Mouse (Mus musculus) right cerebral cortex, postnatal 4 days (tissue): ENCODE data around the gene Dscam.

ENCODE experiments used
- DNase-seq: peaks from one replicate; pipeline ENCODE4 v3.0.0-alpha.2; 2022

Dscam gene

DNA sequence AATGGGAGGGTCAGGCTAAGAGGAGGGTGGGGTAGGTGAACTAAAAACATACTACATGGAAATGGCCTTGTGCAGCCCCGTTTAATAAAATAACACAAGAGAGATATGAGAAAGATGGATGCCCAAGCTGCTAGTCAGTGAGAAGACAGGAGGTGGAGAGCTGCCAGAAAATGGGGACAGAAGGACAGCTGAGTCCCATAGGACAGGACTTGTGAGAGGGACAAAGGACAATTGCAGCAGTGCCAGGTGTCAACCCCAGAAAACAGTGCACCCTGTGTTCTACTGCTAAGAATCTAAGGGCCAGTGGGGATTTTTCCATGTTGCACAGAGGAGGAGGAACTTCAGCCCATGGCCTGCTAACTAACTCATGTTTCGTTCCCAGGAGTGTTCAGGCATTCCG is 470.0 kb downstream of the Dscam start:
- DNase-seq, result no peak

DNA sequence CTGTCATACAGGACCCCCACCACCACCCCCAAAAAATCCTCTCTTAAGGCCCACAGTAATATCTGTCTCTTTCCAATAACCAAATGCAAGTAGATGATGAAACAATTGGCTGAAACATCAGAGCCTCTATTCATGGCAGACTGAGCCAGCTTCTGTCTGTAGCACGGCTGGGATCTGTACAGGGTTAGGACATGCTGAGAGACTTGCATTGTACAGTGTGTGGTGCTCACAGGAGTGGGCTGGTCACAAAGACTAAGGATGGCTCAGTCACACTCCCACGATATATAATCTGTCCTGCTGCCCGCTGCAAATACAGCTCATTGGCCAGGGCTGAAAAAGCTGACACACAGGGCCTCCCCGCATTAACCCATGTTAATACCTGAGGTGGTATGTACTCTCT is 474.7 kb downstream of the Dscam start:
- no peak for DNase-seq

DNA sequence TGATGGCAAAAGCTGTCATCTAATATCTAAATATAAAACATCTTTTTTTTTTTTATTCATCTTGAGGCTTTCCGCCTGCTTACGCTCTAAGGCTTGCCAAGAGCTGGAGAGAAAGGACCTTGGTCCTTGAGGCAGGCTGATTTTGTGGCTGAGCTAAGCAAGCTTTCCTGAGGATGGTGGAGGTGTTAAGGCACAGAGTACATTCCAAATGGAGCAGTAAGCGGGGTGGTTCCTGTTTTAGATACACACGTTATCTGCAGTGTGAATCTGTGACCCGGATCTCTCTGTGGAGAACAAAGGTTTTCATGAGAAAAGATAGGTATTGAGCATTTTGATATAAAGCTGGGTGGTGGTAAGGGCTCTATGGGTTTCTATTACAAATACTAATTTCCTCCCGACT is 479.0 kb downstream of the Dscam start:
- no peak for DNase-seq

DNA sequence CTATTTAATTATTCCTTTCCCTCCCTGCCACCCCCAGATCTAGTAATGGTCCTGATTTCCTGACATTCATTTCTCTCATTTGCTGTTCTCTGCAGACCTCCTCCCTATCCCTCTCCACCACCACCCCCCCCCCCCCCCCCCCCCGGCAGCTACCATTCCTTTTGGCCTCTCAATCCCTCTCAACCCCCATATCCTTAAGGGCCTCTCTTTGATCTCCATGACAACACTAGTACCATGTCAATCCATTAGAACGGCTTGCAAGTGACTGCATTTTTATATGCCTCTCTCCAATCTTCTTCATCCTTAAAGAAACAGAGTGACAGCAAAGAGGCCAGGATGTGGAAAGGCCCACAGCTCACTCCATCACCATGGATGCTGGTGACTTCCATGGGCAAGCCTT is 480.5 kb downstream of the Dscam start:
- DNase-seq, result no peak

DNA sequence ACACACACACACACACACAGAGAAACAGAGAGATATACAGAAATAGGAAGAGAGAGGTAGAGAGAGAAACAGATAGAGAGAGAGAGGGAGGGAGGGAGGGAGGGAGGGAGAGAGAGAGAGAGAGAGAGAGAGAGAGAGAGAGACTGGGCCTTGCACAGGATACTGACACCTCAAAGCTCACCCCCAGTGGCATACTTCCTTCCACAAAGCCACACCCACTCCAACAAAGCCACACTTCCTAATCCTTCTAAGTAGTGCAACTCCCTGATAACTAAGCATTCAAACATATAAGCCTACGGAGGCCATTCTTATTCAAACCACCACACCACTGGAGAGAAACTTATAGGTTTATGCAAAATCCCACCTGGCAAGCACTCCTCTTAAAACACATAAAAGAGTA is 481.1 kb downstream of the Dscam start:
- no peak for DNase-seq

DNA sequence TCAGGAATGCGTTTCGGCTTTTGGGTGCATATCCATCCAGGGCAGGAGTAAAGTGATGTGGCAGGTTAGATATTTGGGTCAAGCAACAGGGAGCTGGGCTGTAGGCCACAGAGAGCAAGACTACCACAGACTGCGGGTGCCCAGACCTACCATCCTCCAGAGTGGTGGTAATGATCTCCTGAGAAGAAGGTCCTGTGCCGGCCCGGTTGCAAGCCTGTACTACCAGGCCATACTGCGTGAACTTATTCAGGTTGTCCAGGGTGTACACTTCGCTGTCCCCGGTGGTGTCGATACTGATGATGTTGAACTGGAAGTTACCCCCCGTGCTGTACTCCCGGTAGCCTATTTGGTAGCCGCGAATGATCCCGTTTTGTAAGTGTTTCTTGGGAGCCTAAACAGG is 485.5 kb downstream of the Dscam start:
- DNase-seq, result no peak

DNA sequence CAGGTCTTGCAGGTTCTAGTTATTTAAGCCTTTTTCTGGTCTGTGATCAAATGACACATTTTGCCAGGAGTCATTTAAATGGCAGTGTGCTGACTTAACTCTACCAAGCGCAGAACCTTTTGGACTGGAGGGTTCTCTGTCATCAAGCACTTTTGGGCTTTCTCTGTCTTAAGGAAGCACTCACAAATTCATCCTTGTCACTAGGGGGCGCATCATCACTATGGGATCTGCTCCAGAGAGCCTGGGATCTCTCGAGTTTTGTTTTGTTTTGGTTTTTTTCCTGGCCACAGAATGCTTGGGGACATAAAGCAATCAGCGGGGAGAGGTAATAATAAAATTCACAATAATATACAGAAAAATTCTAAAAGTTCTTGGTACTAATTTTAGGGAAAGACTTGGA is 486.0 kb downstream of the Dscam start:
- DNase-seq, result peak; percentile 79

DNA sequence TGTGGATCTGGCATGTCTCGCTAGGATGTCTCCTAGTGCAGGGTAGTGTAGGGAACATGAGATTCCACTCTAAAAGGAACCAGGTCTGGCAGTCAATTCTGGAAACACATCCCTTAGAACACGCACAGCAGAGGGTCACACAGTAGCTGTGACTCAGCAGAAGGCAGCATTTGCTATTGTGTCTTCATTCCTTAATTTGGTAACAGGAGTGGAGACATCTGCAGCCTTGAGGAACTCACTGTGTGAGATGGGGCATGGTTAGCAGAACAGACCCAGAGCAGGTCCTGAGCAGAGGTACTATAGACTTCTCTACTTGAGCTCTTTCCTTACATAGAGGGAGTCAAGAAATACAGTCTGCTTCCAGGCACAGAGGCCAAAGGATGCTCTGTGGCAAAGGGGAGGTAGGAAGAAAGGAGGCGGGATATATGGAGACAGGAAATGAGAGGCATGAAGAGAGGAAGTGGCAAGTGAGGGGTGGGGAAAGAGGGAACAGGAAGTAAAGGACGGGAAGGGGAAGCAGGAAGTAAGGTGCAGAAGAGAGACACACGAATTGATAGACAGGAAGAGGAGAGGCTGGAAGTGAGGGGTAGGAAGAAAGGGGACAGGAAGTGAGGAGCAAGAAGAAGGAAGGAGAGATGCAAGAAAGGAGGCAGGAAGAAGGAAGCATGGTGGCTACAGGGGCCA is 488.1 kb downstream of the Dscam start:
- no peak for DNase-seq

DNA sequence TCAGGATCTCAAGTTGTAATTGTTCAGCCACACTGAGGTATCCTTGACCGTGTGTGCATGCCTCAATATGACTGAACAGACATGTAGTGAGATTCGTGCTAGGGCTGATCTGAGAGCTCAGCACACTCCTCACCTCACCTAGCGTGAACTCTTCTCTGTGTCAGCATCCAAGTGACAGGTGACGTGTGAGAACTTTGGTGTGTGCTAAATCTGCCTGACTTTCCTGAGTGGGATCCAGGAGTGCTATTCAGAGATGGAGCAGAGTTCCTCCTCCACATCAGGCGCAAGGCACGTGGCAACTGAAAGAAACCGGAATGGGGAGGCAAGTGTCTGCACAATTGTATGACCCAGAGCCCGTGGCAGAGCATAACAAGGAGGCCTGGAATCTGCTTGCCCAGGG is 490.6 kb downstream of the Dscam start:
- no peak for DNase-seq

DNA sequence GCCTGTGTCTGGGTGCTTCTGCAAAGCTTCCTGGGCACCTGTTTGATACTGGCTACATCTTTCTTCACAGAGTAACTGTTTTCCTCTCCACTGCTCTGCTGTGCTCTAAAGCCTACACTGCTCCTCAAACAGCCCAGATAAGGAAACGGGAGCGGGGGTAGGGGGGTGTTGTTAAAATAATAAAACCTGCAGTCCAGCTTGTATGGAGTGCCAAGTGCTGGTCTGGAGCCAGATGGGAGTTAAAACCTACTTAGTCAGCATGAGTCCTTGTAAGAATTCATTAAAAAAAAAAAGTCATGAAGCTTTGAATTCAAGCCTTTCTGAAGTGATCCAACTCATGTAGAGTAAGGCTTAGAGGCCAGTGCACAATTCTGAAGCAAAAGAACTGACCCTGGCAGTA is 493.1 kb downstream of the Dscam start:
- peak; percentile 17 for DNase-seq

DNA sequence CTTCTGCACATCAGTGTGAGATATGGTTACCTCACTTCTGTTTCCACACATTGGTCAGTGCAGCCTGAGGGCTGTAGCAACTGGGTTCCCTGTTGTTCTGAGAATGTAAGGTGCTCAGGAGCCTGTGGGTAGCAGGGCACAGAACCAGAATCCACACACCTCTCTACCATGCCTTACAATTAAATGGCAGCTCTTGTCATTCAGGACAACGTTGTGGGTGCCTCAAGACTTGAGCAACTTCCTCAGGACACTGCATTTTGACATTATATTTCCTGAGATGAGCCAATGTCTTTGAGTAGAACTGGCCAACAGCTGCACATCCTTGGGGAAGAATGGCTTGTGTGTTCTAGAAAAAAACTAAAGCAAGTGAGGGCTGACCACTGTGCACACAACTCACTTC is 493.9 kb downstream of the Dscam start:
- DNase-seq, result no peak

DNA sequence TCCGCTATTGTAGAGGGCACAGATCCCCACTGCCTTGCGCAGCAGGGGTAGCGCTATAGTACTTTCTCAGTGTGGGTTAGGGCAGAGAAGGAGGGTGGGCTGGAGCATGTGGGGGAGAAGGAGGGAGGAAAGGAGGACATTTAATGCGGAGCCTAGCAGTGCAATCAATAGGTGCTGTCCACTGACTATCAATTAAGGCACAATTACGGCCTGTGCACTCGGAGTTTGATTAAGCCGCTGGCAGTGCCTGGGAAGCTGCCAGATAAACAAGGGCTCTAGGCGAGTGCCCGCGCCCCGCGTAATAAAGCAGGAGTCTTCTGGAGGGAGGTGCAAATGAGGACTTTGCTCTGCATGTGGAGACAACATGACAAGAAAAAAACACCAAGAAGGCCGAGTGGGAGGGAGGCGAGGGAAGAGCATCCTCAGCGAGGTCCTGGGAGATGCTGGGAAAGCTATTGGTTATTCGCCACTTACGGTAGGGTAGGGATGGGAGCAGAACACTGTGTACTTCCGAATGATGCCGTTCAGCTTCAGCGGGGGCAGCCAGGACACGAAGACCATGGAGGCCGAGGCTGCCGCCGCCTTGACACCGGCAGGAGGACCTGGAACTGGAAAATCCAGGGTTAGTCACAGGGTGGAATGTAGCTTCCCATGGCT is 497.2 kb downstream of the Dscam start:
- peak; percentile 28 for DNase-seq

DNA sequence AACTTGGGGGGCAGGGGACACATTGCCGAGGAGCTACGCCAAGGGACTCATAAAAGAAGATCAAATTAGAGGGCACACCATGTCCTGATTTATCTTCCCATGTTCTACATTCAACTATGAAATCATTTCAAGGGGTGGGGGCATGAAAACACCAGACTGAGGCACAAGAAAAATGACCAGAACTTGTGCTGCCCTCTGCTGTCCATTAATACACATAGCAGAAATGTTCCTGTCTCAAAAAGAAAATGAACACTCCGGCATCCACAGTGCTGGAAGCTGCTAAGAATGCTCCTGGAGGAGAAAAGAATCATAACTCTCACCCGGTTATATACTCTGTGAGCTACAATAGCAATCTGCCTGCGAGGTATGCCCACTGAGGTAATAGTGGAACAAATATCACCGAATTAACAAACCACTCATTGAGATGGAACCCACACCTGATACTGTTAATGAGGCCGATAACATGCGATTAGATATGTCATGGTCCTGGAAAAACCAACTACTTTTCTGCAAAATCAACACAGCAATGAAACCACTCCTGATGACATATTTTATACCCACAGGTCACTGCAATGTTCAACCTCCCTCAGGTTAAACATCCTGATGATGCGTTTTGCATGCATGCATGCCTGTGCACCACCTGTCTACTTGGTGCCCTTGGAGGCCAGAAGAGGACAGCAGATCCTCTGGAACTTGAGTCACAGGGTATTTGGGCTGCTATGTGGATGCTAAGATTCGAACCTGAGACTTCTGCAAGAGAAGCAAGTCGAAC is 498.8 kb downstream of the Dscam start:
- no peak for DNase-seq

DNA sequence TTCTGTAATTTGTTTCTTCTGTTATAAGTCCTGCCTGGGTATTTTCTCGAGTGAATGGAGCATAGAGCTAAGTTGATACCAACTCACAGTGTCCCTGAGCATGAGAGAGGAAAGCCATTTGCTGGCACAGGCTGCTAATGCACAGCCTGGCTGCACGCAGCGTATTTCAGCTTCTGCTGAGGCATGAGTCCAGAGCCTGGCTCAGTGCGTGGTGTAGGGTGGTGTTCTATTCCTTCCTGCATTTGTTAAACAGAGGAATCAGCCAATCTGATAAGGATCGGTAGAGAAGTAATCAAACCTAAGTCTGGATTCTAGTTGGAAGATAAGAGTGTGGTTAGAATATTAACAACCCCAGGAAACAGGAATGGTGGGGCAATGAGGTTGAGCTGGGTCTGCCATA is 500.8 kb downstream of the Dscam start:
- no peak for DNase-seq

DNA sequence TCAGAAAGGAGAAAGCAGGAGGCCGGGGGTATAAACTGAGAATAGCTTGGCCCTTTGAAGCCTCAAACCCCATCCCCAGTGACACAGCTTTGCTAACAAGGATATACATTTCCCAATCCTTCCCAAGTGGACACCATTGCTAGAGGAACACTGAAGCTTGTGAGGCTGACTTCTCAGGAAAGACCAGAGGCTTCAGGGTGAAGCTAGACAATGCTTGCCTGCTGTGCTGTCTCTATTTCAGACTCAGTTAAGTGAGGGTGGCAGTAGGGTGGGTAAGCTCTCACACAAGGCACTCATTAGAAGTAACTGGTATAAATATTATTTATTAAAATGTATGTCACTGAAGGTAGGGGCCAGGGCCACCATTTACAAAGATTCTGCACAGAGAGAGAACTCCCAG is 502.1 kb downstream of the Dscam start:
- no peak for DNase-seq

DNA sequence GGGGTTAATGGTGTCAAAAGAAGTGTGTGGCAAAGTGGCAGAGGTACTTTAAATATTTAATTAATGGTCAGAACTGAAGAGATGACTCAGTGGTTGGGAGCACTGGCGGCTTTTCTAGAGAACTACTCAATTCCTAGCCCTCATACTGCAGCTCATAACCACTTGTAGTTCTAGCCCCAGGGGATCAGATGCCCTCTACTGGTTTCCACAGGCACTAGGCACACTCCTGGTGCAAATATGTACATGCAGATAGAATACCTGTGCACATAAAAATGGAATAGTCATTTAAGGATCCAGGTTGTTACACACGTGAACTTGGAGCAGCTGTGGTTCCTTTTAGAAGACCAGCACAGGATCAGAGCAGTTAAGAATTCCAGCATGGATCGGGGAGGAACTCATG is 509.5 kb downstream of the Dscam start:
- DNase-seq, result no peak

DNA sequence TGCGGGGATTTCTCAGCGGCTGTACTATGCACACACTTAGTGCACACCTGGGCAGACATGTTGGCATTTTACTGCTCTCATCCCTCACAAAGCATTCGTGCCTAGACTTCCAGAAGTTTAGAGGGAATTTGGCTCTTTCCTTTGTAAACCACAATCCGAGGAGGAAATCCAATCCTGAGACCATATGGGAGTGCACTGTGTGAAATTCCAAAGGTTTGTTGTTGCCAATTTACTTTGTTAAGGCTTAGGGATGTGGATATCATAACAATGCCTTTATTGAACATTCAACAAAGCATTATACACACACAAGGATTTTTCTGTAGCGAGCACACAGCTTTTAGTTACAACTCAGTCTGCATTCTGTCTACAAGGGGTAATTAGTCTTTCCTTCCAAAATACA is 511.3 kb downstream of the Dscam start:
- no peak for DNase-seq

DNA sequence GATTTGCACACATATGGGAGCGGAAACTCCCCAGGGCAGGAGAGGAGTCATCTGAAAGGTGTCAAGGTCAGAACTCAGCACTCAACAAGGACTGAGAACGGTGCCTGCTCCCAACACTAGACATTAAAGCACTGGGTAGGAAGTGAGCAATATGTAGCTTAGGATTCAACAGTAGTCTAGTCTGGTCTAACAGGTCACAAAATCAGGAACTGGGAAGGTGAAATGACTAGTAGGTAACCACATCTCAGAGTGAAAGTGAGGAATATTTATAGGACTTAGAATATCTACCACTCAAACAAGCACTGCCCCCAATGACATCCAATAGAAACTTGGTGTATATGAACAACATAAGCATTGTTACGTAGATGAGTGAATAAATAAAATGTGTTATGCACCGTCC is 515.0 kb downstream of the Dscam start:
- no peak for DNase-seq

DNA sequence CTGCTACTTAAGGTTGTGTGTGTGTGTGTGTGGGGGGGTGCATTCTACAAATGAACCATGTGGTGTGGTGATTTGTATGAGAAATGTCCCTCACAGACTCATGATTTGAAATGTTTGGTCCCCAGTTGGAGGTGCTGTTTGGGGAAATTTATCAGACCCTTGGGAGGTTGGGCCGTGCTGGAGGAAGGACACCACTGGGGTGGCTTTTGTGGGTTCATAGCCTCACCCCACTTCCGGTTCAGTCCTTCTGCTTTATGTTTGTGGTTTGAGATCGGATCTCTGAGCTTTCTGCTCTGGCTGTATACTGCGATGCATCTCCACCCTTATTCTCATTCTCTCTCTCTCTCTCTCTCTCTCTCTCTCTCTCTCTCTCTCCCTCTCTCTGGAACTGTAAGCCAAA is 516.5 kb downstream of the Dscam start:
- DNase-seq, result no peak

DNA sequence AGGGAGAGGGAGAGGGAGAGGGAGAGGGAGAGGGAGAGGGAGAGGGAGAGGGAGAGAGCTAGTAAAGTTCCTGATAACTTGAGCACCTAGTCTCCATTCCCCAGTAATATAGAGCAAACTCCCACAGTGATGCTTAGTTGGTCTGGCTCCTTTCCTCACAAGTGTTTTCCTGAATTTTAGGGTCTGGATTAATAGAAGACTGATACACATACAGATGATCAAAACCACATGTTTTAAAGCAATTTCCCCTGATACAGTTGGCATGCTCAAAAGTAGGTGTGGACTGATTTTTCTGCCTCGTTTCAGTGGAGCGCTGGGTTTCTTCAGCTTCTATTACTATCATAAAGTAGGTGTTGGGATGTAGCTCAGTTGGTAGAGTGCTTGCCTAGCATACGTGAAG is 519.1 kb downstream of the Dscam start:
- no peak for DNase-seq

DNA sequence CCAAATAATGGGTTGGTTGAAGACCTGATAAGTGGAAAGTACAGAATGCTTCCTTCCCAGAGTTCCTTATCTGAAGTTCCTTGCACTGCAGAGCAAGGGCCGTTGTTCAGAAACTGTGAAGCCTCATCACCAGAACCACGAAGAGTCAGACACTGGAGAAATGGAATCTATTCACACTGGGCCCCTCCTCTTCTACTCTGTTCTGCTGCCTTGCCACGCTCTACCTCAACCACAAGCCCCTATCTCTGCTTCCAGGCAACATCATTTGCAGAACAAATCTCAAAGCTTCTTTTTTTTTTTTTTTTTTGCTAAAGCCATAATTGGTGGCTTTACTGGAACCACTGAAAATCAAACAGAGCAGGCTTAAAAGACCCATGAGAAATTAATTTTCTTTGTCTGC is 530.5 kb downstream of the Dscam start:
- DNase-seq, result no peak

DNA sequence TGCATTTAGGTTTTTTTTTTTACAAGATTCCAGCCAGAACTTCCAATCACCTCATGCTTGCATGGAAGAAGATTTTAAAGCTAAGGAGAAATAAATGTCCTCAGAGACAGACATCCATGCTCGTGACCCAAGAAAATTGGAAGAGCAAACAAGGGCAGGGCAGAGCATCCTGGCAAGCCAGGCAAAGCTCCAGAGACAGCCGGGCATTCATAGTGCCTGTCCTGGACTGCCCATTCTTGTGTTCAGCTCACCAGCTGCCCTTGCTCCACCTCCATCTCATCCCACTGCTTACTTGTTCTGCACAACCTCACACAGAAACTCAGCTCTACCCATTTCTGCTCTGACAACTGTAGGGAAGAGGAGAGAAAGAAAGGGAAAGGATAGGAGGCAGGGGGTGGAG is 534.6 kb downstream of the Dscam start:
- no peak for DNase-seq

DNA sequence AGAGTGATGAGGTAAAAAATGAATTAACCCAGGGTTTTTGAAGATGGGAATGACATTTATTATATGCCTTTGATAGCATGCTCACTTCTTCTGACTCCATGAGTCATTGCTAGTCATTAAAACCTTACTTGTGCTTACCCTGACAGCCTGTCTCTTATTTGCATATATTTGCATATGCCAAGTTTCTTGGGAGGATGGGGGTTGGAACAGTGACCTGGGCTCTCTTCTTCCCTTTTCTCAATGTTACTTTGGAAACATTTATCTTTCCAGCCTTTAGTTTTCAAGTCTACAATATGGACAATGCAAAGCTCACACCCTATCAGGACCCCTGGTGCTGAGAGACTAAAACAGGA is 535.8 kb downstream of the Dscam start:
- no peak for DNase-seq

DNA sequence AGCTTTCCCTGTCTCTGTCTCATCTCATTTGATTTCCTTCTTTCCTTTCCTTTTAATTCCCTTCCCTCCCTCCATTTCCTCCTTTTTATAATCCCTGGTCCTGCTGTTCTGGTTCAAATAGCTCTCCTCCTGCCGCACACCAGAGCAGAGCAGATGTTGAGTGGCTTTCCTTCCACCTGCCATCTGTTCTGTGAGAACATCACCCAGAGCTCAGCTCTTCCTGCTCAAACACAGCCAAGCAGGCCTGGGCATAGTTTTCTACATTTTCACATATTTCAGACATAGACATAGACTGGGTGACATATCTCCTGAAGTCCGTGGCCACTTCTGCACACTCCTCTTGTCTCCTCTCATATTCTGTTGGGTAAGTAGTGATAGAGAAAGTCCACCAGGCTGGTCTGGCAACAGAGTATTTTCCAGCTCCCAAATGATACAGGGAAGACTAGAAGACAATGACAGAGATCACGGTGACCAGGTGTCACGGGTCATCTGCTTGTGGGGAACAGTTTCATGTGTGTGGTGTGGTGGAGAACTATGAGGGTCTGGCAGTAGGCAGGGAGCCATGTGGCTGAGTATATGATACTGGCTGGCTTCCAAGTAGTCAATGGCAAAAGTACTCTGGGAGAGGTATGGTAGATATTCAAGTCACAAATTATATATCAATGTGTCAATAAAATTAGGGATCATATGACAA is 536.3 kb downstream of the Dscam start:
- DNase-seq, result no peak
